Mouse (Mus musculus) bone marrow, adult 2 months (tissue): ENCODE measurements around the gene Aff4. TPM values are rescaled to one million over a fixed set of nuclear protein-coding genes. Genes with fewer than 3 reads are reported as not detected.

Experiments
- H3K27ac ChIP-seq: fragments of 200-500 bp; 2 replicates; pipeline ENCODE4 v1.5.1; 2012; ENCODE audit warnings: low read depth, mild to moderate bottlenecking, control low read depth, inconsistent platforms, low read length; ENCODE audit not compliant: control insufficient read depth, poor library complexity, insufficient read depth
- H3K4me1 ChIP-seq: fragments of 200-500 bp; 2 replicates; pipeline ENCODE4 v1.6.1; 2011; ENCODE audit warnings: low read length; ENCODE audit not compliant: control insufficient read depth, insufficient read depth
- H3K4me3 ChIP-seq: fragments of 200-500 bp; replicated peaks from 2 replicates; pipeline ENCODE3; 2011; ENCODE audit warnings: mild to moderate bottlenecking, low read depth, low read length, control low read depth; ENCODE audit not compliant: control insufficient read depth
- CTCF ChIP-seq: fragments of 200-500 bp; IDR thresholded peaks from 2 replicates; pipeline ENCODE4 v1.5.1; 2011; ENCODE audit warnings: low read length, control low read depth; ENCODE audit not compliant: control insufficient read depth, insufficient read depth
- POLR2A ChIP-seq: fragments of 200-500 bp; IDR thresholded peaks from 2 replicates; pipeline ENCODE4 v1.6.1; 2011; ENCODE audit warnings: low read depth, mild to moderate bottlenecking, control low read depth, low read length, borderline replicate concordance; ENCODE audit not compliant: control insufficient read depth
- WGBS: fragments of 180-500 bp; shearing (Covaris S2); methylation state at CpG from one replicate; pipeline ENCODE4 v1.1.7; 2018; 5-methylcytosine and 5-hydroxymethylcytosine counted together
- polyA plus RNA-seq: library from polyadenylated mRNA; stranded (reverse); fragments of >200 nt; gene quantifications from 2 replicates; pipeline ENCODE4 v1.2.4, GENCODE M21; 2011; ENCODE audit warnings: low replicate concordance; ENCODE audit not compliant: missing spikeins, insufficient read depth, insufficient read length

Gene Aff4
- polyA plus RNA-seq, 1 experiment = 36.2 TPM

DNA sequence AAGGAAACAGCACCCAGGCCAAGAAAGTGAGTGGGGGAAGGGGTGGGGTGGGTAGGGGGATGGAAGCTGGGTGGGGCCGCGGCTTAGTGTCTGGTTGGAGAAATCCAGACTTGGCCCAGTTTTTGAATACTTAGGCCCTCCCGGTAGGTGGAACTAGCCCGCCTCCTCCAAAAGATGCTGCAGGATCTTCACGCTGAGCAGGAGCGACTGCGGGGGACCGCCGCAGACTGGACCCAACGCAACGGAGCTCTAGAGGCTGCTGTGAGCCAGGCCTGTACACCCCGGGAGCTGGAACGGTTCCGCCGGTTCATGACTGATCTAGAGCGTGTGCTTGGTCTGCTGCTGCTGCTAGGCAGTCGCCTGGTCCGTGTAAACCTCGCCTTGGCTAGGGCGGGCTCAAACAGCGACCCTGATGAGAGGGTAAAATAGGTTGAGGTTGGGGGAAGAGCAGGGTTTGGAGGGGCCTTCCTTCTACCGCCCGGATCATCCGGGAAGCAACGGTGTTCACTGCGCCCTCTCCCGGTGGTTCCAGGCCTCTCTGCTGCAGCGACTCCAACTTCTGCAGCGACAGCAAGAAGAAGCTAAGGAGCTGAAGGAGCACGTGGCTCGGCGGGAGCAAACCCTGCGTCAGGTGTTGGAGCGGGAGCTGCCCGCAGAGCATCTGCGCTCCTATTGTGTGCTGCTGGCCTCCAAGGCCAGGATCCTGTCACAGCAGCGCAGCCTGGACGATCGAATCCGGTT is 115.8 kb downstream of the Aff4 start:
- TF ChIP-seq CTCF (peak; percentile 74), POLR2A (no peak; the same call in 1 of the 2 replicates)
- H3K4me1 ChIP-seq = no peaks in the 10 kb centered on the region
- no peak overlapping the region for H3K4me3 ChIP-seq
- 26% methylated on average over 40 of the region's 40 CpGs for WGBS
- no peak overlapping the region for H3K27ac ChIP-seq

DNA sequence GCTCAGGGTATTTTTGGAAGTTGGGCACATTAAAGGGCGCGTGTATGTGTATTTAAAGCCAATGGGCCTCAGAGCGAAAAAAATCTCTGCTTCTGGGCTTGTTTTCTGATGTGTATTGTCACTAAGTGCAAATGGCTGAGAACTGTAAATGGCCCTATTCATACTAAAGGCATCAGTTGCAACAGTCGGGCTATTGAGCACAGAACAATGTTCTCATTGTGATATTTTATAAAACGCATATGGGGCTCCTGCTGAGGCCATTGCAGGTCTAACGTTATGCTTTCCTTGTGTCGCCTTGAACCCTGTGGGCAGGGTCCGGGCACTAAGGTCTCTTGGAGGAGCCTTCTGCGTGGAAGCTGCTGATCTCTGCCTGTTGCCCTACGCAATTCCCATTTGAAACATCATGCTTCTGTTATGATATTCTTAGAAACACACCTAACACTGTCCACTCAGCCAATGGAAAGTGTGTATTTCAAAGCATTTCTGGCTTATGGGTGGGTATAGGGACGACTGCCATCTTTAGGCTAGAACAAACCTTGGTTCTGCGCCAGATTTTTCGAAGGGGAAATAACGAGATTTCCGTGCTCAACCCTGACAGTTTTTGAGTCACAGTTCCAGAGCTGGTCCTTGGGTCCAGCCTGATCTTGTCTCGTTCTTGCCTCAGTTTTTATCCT is 118.8 kb downstream of the Aff4 start:
- Histone ChIP-seq H3K4me1 (no peaks in the 10 kb centered on the region), H3K4me3 (no peak overlapping the region), H3K27ac (no peak overlapping the region)
- 41% methylated on average over 16 of the region's 16 CpGs for WGBS
- TF ChIP-seq POLR2A (no peak), CTCF (no peak)

DNA sequence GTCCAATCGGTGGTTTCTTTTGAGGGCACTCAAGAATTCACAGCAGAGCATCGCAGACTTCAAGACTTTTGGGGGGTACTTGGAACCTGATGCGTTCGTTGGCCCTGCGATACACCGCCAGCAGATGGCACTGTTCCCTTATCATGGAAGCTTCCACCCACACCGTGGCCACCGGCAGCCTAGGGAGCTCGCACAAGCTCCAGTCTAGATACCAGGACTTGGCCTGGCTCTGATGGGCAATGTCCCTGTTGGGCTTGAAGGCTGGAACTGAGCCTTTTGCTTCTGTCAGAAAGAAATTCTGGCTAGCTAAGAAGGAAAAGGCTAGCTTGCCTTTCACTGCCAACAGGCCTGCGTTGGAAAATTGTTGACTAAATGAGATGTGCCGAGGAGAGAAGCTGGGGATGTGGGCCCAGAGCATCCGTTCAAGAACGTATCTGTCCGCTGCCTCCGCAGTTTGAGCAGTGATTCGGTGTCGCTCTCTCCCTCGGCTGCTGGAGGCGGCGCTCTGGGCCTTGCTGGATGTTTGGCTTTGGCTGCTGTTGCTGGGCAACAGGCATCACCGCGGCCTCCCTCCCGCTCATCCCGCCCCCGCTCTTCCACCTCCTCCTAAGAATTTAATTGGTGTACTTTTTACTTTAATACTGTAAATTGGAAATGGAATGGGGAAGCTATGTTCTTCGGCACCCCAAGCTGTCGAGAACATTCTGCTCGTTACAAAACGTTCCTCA is 119.5 kb downstream of the Aff4 start, which contains the start of gene Gm9837:
Gene Gm9837, minus strand, starts transcription at position 512 of the 728 bp plus-strand sequence.
- 7% methylated on average over 29 of the region's 29 CpGs for WGBS
- Histone ChIP-seq H3K4me1 (no peaks in the 10 kb centered on the region), H3K27ac (no peak within 1 kb of the TSS), H3K4me3 (no peak within 1 kb of the TSS)
- peak; percentile 98 for TF ChIP-seq CTCF
- TF ChIP-seq POLR2A = no peak

Other genes starting within 250 kb of the Aff4 start
- 41.5 and 98.4 TPM in 2 replicates for gene Hspa4, start 50.4 kb upstream of the Aff4 start, polyA plus RNA-seq
- 9.6 and 16.2 TPM in 2 replicates for gene Zcchc10, start 26.2 kb upstream of the Aff4 start, polyA plus RNA-seq
- not detected in 2 replicates for gene Leap2, start 72.3 kb downstream of the Aff4 start, polyA plus RNA-seq
- 161 and 271 TPM in 2 replicates for gene Uqcrq, start 80.0 kb downstream of the Aff4 start, polyA plus RNA-seq
- gene Gdf9, start 80.2 kb downstream of the Aff4 start, polyA plus RNA-seq = 0.85 TPM in 1 of 2 replicates, not detected in the other
- 0.41 TPM in 1 of 2 replicates, not detected in the other for gene Gm10447, start 106.3 kb downstream of the Aff4 start, polyA plus RNA-seq
- gene Shroom1, start 106.4 kb downstream of the Aff4 start, polyA plus RNA-seq = 0.70 TPM in 1 of 2 replicates, not detected in the other
- not detected in 2 replicates for gene Gm9837, start 119.6 kb downstream of the Aff4 start, polyA plus RNA-seq
- gene Gm9945, start 129.3 kb downstream of the Aff4 start, polyA plus RNA-seq = not detected in 2 replicates
- gene Sowaha, start 129.4 kb downstream of the Aff4 start, polyA plus RNA-seq = 8.2 and 13.3 TPM in 2 replicates
- gene Sept8, start 168.4 kb downstream of the Aff4 start, polyA plus RNA-seq = 38.7 and 52.2 TPM in 2 replicates
- gene Kif3a, start 216.5 kb downstream of the Aff4 start, polyA plus RNA-seq = 3.7 and 4.5 TPM in 2 replicates